Mouse (Mus musculus) liver, embryonic 14.5 days (tissue): ENCODE measurements at regions not wholly inside any gene's neighbourhood (a gene's known extent, or its start where the extent isn't known, plus 50 kb on each side); places are given as distances from the start of the nearest gene placed in this dataset.

Experiments used
- CTCF ChIP-seq: IDR thresholded peaks from 2 replicates; pipeline ENCODE4 v1.5.1; 2016; ENCODE audit warnings: antibody characterized with exemption, low read depth, control low read depth
- EP300 ChIP-seq: IDR thresholded peaks from 2 replicates; pipeline ENCODE4 v1.6.1; 2016; ENCODE audit warnings: antibody characterized with exemption, low read depth

GRCm38 (mm10) chr1:194259957-194260356, 358.1 kb upstream of the Plxna2 start:
- TF ChIP-seq CTCF (no peak), EP300 (no peak)
